Mouse (Mus musculus) gastrocnemius, postnatal 4 days (tissue): ENCODE measurements around the gene Serpinb5. TPM values are rescaled to one million over a fixed set of nuclear protein-coding genes. Genes with fewer than 3 reads are reported as not detected.
A peak's percentile ranks its signal among the peaks of the same experiment; 100 is the strongest.
"Not testable (repeated sequence)": the region's sequence is repeated elsewhere in the genome, so short reads cannot be mapped to it uniquely, and the experiment has no call there.

Experiments
- DNase-seq, 2 experiments: peaks; one replicate each; pipeline ENCODE4 v3.0.0; 2021 to 2022; ENCODE audit warnings: low spot score in 2 of 2, mixed read lengths in 2 of 2
- long read RNA-seq, 2 experiments: library from polyadenylated mRNA; stranded (forward); transcript quantifications; one replicate each; pipeline ENCODE4 v2.0.0; 2021
- total RNA-seq, 2 experiments: library from RNA; stranded (reverse); gene quantifications; 2 replicates each; pipeline ENCODE4 v1.2.3; 2021

The Serpinb5 gene
- total RNA-seq, result under 1 TPM in 1 of 2 experiments, not detected in 1; 0.23 TPM
- long read RNA-seq, experiment 1, transcript Serpinb5-201 (7 exons, 2,572 nt), result major isoform, 6 of 6 reads
- long read RNA-seq, experiment 1, partial matches to known transcripts, result 0 of 6 reads
- long read RNA-seq, experiment 1, other reads (novel, unspliced or antisense), result 0 of 6 reads
- long read RNA-seq, experiment 2, partial matches to known transcripts, result 0 of 1 reads
- long read RNA-seq, experiment 2, other reads (novel, unspliced or antisense), result 0 of 1 reads

GRCm38 (mm10) chr1:106860847-106861246 lies at the start of gene Serpinb5:
Gene Serpinb5, plus strand, starts transcription at chr1:106861173.
- no peak for DNase-seq

- no peak for DNase-seq
These were observed 46.1 kb upstream of the Serpinb5 start for GRCm38 (mm10) chr1:106814864-106815263.

DNA sequence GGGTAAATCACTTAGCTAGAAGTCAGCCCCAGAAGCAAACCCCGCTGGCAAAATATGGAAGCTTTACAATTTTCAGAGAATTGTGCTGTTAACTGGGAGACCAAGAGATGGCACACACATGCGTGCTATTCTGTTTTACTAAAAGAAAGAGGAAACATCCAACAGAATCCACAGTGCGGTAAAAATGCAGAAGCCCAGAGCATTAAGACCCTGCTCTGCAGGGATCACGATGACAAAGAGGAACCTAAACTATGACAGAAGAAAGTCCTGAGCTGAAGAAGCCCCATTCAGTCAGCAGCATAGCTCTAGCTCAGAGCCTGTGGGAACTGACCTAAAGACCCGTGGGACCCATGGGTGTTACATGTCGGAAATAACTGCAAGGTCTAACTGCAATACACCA lies 45.7 kb upstream of the Serpinb5 start:
- no peak for DNase-seq

DNA sequence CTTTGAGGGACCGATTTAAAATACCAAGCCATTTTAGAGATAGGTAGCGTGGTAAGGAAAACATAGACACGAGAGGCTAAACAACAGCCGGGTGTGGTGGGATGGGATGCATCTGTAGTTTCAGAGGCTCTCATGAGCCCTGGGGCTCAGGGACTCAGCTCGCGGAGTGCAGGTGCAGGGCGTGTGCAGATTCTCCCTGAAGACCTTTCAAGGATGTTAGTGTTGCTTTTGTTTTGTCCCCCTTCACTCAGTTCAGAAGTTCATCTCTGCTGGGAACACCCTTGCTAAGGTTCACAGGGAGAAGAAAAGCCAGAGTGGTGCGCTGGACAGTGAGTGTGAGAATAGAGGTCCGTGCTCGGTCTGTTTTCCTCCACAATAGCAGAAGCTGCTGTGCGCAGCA lies 44.2 kb upstream of the Serpinb5 start:
- DNase-seq, result no peak

GRCm38 (mm10) chr1:106818323-106818722 lies 42.6 kb upstream of the Serpinb5 start:
- DNase-seq, result no peak

DNA sequence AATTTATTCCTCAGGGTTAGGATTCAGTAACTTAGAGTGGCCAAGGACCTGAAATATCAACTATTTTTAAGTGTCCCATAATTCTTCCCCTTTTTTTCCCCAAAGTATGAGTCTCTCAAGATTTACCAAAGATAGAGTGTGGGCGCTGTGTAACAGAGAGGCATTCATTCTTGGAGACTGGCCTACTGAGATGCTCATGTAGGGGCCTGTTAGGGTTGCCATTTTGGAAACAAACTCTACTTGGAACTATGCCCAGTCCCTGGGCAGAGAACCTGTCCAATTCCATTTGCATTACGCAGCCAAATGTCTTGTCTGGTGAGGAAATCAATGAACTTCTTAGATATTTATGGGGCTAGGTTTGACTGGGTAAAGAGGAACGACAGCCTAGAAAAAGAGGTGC lies 38.7 kb upstream of the Serpinb5 start:
- DNase-seq, result no peak

DNA sequence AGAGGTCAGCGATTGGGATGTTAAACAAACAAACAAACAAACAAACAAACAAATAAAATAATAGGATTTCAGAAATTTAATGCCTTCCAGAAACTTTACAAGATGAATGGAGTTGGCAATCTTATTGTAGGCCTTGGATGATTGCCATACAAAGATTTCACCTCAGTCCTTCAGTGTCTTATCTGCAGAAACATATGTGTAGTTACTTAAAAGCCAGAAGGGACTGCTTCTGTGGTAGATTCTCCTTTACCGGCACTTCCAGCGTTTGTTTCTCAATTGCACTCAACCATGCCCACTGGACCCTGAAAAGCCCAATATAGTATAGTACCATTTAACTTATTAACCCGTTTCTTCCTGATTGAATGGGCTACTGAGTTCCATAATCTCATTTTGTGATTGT lies 32.2 kb upstream of the Serpinb5 start:
- no peak for DNase-seq

- no peak for DNase-seq
These were observed 4.6 kb downstream of the Serpinb5 start for GRCm38 (mm10) chr1:106865543-106865942.

GRCm38 (mm10) chr1:106866029-106866428 lies 5.1 kb downstream of the Serpinb5 start:
- DNase-seq, result no peak

- DNase-seq, result no peak
These were observed 5.8 kb downstream of the Serpinb5 start for GRCm38 (mm10) chr1:106866768-106867167.

DNA sequence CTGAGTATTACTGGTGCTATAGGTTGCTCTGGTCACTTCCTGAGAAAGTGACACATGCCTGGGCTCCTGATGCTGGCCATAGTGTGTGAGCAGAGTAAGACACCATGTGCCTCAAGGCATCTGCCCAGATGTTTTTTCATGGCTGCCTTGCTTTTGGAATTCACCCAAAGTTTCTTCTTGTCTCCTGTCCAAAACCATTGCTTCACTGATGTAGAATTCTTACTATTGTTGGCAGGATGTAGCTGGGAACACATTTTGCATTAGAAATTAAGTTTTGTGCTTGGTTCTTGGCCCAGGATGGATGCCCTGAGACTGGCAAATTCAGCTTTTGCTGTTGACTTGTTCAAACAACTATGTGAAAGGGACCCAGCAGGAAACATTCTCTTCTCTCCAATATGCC lies 9.0 kb downstream of the Serpinb5 start:
- DNase-seq, result no peak

- peak in 1 of 2 experiments; percentile 47 for DNase-seq
These were observed 14.4 kb downstream of the Serpinb5 start for GRCm38 (mm10) chr1:106875193-106875886.

DNA sequence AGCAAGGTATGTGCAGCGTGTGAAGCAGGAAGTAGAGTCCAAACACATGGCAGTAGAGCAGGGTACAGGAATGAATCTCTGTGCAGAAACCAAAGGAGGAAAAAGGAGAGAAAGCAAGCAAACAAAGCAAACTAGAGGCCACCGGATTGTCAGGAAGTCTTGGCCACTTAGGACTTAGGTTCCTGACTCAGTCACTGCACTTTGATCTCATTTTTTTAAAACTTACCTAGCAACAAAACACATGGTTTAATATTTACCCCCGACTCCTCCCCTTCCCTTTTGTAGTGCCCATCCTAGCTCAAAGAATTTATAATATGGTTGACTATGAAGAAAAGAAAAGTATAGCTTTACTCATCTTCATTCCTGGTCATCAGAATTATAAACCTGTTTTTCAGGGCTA lies 15.2 kb downstream of the Serpinb5 start:
- DNase-seq, result no peak

DNA sequence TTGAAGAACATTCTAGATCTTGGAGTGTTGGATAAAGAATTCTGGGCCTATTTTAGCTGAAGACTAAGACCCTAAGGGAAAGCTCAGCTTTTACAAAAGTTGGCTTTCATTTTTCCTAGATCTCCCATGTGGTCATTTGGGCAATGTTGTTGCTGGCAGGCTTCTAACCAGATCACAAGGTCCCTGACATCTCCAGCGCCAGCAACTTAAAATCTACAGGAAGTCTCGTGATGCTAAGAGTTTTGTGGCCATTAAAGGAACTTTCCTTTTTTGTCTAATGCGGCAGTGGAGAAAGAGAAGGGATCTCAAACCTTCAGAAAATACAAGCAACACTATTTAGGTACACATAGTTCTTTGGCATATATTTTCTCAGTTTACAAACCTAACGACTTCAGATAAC lies 21.8 kb downstream of the Serpinb5 start:
- DNase-seq, result no peak

DNA sequence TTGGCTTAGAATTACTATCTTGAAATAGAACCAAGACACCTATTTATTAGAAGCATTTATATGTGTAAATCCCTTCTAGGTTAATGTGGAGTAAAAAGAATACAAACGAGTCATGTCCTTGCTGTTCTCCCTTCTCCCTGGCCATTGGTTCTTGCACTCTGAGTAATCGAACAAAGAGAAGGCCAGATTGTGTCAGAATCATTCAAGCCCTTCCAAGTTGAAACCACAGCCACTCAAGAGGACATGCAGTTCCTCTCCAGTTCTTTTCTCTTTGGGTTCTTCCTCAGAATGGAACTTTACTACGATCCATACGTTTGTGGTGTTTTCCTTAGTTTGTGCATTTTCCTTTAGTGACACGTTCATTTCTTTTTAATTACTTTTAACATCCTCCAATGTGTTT lies 22.4 kb downstream of the Serpinb5 start:
- no peak for DNase-seq

DNA sequence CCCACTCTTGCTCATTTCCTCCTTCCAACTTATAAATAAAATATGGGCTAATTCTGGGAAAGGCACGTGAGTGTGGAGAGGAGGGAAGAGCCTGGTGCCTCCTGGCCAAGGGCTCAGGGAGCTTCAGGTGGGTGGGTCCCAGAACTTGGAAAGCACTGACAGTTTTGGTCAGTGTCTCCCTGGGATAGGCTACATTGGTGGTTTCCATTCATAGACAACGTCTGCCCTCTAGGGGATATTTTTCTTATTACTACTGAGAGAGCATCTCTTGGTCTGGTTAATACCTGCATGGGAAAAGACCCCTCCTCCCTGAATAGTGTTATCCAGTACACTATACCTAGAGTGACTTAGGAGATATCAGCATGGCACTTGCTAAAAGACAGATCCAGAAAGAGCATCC lies 22.8 kb downstream of the Serpinb5 start:
- DNase-seq, result no peak

- DNase-seq, result not testable (repeated sequence)
These were observed 34.2 kb downstream of the Serpinb5 start for GRCm38 (mm10) chr1:106895142-106895541.

GRCm38 (mm10) chr1:106901406-106901805 lies 40.4 kb downstream of the Serpinb5 start:
- DNase-seq, result no peak

DNA sequence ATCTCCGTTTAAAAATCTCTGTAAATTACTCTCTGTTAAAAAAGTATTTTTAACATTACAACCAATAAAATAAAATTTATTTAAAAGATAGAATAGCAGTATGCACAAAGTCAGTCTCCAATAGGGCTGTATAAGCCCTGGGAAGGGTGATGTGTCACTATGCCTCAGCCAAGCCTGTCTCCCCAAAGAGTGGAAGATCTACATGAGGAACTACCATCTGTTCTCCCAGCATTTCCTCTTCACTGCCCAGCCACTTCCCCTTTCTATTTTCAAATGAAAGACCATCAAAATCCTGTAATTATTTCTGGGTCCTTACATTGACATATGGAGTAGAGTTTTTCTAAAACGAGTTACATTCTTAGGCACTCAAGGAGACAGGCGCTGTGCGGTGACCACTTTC lies 71.0 kb downstream of the Serpinb5 start:
- DNase-seq, result no peak
